Mouse (Mus musculus): ENCODE data around the gene Dnase1l3. TPM values are rescaled to one million over a fixed set of nuclear protein-coding genes. Genes with fewer than 3 reads are reported as not detected.
A peak's percentile ranks its signal among the peaks of the same experiment; 100 is the strongest.

Dnase1l3 gene
- polyA plus RNA-seq, 1 experiment from 2014 or later = 1.2 TPM

GRCm38 (mm10) chr14:7918150-7918991 is 76.0 kb downstream of the Dnase1l3 start:
- Histone ChIP-seq H3K9me3 (no peaks in the 10 kb centered on the region), H3K36me3 (peaks cover 22% of the 10 kb centered on the region; the same call in 1 of the 2 replicates), H3K27me3 (replicated peaks) (no peaks in the 10 kb centered on the region), H3K27ac (peak overlapping the region; percentile 36; the same call in 1 of the 2 replicates), H3K4me3 (replicated peaks) (no peak overlapping the region), H3K4me2 (replicated peaks) (no peak overlapping the region), H3K4me1 (replicated peaks) (peaks cover 9% of the 10 kb centered on the region; the same call in 1 of the 2 replicates), H3K9ac (no peak overlapping the region)
- WGBS = 60% methylated on average over 6 of the region's 6 CpGs
- ATAC-seq = peak; percentile 72

Other genes starting within 250 kb of the Dnase1l3 start
- gene Gm26661, start 203.0 kb downstream of the Dnase1l3 start, polyA plus RNA-seq (2015; fragmentation: Nextera tagmentation; extraction: Ambion mirVana) = not detected in 2 replicates
- gene Flnb, start 176.6 kb downstream of the Dnase1l3 start, polyA plus RNA-seq (2015; fragmentation: Nextera tagmentation; extraction: Ambion mirVana) = 17.4 and 18.4 TPM in 2 replicates
- not detected in 2 replicates for gene Gm45521, start 37.3 kb downstream of the Dnase1l3 start, polyA plus RNA-seq (2015; fragmentation: Nextera tagmentation; extraction: Ambion mirVana)
- gene Abhd6, start 8.3 kb upstream of the Dnase1l3 start, polyA plus RNA-seq (2015; fragmentation: Nextera tagmentation; extraction: Ambion mirVana) = 13.5 and 14.0 TPM in 2 replicates
- 52.1 and 53.7 TPM in 2 replicates for gene Rpp14, start 85.8 kb upstream of the Dnase1l3 start, polyA plus RNA-seq (2015; fragmentation: Nextera tagmentation; extraction: Ambion mirVana)
- gene Pxk, start 103.6 kb upstream of the Dnase1l3 start, polyA plus RNA-seq (2015; fragmentation: Nextera tagmentation; extraction: Ambion mirVana) = 35.2 and 36.3 TPM in 2 replicates
- 197 and 198 TPM in 2 replicates for gene Pdhb, start 178.5 kb upstream of the Dnase1l3 start, polyA plus RNA-seq (2015; fragmentation: Nextera tagmentation; extraction: Ambion mirVana)
- 11.2 and 12.4 TPM in 2 replicates for gene Kctd6, start 219.6 kb upstream of the Dnase1l3 start, polyA plus RNA-seq (2015; fragmentation: Nextera tagmentation; extraction: Ambion mirVana)

Data from intestine, embryonic 15.5 days (tissue).